Mouse (Mus musculus): ENCODE measurements around the gene Tmem132d.

Tmem132d gene

DNA sequence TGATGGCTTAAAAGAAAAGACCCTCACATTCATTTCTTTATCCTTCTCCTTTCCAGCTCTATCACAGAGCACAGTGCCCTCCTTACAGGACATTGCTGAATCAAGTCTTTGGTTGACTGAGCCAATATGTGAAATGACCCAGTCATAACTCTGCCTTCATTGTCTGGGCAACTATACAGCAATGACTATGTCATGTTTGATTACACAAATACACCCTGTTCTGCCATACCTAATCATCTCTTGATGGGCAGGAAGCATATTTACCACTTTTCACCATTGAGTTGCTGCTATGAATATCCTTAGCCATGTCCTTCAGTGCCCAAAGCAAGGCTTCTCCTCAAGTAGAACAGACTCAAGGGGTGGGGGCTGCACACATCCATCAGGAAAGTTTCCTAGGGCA is 214.6 kb downstream of the Tmem132d start:
- DNase-seq (ENCODE audit: low read depth, low spot score), result no peak

DNA sequence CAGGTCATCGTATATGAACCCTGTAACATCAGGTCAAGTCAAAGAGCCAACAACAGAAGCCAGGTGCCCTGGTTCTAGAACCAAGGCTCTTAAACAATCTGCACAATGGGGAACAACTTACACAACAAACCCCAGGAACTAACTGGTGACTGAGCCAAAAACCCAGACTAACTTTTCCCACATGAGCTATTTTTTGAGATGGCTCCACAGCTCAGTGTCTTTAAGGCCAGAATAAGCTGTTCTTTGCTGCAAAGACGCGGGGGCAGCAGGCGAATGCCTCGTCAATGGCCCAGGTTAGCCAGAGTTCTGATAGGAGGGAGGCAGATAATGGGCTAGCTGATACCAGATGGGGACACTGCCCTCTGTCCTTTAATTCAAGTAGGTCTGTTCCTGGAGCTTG is 221.8 kb downstream of the Tmem132d start:
- DNase-seq (ENCODE audit: low read depth, low spot score), result no peak

DNA sequence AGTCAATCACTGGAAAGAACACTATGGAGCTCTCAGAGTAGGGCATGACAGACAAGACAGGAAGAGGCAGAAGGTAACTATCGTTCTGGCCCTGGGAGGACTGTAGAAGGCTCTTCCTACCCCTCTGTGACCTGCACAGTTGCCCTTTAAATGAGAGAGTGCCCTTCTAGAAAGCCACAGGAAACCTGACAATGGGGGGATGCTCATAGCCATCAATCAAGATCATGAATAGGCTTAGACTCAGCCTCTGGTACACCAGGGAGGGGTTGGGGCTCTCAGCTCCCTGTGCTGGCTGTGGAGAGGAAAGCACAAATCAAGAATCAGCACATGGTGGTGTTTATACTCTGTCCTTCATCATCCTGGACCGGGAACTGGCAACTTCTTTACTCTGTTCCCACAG is 227.2 kb downstream of the Tmem132d start:
- DNase-seq (ENCODE audit: low read depth, low spot score), result no peak

DNA sequence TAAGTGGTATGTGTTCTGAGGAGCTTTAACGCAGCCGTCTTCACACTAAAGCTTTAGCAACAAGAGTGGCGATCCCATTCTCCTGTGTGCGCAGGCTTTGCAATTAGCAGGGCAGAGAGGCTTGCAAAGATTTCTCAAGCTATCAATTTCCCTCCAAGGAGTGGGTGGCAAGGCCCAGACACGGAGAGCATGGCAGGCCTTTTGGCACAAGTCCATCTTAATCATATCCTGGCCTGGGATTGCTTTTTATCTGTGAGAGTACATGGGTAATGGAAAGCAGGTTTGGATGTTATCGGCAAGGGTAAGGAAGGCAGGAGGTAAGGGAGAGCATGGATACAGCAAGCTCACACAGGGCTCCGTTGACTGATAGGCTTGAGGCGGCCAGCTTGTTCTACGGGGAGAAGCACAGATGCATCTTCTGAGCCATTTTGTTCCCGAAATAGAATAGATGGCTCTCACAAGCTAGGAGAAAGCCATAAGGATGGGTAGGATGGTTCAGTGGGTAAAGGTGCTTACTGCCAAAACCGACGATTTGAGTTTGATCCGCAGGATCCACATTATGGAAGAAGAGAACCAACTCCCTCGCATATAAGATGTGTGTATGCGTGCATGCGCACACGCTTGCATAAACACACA is 228.1 kb downstream of the Tmem132d start:
- DNase-seq (ENCODE audit: low read depth, low spot score), result no peak

DNA sequence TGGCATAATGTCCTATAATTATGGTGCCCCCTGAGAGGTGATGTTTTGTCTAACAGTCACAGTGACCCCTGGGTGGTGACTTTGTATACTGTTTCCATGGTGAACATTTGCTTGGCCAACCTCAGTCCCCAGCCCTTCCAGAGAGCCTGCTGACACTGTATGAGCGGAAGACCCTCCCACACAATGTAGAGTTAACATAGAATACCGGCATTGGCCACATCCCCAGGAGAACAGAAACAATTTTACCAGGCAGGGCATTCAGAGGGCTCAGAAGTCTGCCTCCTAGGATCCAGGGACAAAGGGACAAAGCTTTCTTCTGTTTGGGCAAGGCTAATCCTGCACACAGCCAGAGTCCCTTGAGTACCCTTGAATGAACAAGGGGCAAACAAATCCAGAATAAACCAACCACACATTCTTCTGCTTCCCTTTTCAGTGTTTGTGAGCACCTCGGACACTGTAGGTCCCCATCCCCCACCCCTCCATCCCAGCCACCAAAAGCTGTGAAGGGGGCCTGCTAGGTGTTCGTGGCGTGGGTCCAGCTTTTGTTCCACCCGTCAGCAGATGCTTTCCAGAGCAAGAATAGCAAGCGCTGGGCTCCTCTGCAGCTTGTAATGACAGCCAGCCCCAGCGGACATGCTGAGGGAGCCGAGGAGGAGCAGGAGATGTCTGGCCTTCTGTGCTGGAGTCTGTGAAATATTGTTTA is 228.8 kb downstream of the Tmem132d start:
- peak; percentile 21 for DNase-seq (ENCODE audit: low read depth, low spot score)

DNA sequence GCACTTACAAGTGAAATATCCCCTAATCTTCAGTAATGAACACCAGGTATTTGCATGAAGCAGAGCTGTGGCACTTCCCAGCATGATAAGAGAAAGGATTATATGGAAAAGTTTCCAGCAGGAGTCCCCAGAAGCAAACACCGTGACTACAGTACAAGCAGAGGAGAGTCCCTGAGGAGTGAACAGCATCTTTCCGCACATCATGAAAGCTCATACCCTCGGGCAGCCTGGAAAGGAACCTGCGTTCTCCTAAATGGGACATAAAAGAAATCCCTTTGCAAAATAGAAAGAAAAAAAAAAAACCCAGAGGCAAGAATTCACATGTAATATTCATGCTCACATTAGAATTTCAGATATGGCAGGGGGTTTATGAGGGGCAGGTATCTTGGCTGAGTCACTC is 238.8 kb downstream of the Tmem132d start:
- no peak for DNase-seq (ENCODE audit: low read depth, low spot score)

DNA sequence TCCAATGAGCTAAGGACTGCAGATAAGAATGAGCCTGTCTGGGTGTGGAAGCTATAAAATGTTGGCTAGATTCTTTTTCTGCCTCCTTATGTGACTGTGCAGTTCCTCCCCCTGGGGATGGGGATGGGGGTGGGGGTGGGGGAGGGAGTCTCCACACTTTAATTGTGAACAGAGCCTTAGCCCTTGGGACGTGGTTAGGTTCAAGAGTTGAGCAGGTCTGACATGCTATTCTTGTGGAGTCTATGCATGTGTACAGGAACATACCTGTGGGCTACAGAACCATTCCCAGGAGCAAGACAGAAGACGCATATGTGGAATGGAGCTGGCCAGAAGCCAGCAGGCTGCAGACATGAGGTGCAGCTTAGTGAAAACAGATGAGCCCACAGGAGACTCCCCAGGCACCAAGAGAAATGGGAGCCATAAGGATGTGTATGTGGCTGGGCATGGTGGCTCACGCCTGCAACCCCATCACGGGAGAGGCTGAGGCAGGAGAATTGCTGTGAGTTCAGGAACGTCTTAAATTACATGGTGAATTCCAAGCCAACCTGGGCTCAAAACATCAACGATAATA is 240.3 kb downstream of the Tmem132d start:
- no peak for DNase-seq (ENCODE audit: low read depth, low spot score)

DNA sequence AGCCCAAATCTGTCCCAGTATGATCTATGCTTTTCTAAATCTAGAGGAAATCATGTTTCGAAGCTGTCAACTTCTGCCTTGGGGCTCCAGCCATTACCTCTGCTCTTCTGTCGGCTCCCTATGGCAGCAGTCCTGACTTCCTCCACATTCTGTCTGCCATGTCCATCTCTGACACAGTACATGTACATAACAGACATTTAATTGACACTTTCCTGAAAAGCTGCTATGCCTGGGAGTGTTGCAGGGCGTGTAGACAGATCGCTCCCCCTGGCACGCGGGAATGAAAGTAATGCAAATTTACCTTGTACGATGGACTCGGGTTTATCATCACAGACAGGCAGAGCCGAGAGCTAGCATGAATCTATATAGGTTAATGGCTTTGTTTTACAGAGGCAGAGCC is 241.2 kb downstream of the Tmem132d start:
- no peak for DNase-seq (ENCODE audit: low read depth, low spot score)

DNA sequence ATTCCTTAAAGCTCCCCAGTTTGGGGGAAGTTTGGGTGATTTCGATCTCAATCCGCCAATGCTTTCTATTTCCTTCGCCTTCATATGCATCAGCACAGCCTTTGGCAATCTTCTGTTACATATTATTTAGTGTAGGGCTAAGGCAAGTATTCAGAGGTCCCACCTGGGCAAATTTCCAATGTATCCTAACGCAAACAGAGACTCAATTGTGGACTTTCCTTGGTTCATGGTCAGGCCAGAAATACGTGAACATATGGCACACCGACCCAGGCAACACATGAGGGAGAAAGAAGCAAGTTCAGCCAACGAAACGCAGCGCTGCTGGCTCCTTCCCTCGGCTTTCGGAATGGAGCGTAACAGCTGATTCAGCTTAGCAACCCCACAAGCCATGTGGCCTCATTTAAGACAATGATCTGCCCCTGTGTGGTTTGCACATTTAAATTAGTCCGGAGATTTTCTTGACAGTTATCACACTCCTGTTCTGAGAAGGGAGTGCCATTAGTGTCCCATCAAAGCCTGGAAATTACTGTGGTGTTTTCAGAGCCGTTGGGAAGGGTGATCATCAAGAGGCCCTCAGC is 242.5 kb downstream of the Tmem132d start:
- no peak for DNase-seq (ENCODE audit: low read depth, low spot score)

DNA sequence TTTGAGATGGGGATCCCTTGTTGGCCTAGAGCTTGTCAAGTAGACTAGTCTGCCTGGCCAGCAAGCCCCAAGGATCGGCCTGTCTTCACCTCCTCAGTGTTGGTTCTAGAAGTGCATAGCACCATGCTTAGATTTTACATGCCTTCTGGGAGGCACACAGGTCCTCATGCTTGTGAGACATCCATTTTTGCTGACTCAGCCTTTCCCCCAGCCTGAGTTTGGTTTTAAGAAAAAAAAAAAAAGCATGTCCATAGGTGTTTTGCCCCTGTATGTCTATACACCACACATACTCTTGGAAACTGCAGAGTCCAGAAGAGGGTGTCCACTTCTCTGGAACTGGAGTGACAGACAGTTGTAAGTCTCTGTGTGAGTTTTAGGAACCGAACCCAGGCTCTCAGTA is 256.6 kb downstream of the Tmem132d start:
- DNase-seq (ENCODE audit: low read depth, low spot score), result no peak

DNA sequence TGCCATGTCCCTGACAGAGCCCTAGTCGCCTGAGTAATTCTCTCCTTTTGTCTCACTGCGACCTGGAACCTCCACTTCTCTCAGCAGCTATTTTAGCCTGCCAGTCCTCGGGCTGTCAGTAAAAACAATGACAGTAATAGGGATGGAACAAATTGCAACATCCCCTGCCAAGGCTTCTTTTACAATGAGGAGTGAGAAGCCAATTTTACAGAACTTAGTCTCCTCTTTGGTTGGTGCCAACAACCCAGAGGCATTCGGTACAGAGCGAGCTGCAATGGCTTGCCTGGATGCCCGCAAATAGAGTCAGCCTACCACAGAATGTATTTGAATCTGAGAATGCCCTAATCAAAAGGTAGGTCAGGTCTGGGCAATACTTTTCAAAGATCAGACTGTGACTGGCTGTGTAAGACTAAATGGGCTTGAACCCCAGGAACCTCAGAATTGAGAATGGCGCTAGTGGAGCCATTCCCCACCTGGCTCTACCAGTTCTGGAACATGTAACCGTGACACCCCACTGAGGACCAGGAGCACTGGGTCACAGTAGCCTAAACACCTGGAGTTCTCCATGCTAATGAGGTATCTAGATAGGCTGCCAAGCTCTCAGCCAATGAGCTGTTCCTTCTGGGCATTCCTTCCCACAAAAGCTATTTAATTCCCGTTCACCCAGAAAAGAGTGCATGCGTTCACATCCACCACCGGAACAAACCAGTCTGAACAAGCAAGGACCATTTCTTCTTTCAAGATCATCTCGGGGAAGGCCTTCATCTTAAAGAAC is 273.8 kb downstream of the Tmem132d start:
- peak; percentile 17 for DNase-seq (ENCODE audit: low read depth, low spot score)

DNA sequence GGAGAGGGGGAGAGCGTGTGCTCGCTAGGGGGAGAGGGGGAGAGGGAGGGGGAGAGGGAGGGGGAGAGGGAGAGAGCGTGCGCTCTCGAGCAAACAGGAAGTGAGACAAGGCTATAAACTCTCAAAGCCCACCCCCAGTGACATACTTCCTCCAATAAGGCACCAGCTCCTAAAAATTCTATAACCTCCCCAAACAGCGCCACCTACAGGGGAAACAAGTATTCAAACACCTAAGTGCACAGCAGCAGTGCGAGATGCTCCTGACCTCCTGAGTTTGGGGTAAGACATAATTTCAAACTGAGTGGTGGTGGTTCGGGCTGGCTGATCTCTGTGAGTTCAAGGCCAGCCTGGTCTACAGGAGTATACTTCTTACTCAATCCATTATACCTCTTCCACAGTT is 281.4 kb downstream of the Tmem132d start:
- DNase-seq (ENCODE audit: low read depth, low spot score), result peak; percentile 34

DNA sequence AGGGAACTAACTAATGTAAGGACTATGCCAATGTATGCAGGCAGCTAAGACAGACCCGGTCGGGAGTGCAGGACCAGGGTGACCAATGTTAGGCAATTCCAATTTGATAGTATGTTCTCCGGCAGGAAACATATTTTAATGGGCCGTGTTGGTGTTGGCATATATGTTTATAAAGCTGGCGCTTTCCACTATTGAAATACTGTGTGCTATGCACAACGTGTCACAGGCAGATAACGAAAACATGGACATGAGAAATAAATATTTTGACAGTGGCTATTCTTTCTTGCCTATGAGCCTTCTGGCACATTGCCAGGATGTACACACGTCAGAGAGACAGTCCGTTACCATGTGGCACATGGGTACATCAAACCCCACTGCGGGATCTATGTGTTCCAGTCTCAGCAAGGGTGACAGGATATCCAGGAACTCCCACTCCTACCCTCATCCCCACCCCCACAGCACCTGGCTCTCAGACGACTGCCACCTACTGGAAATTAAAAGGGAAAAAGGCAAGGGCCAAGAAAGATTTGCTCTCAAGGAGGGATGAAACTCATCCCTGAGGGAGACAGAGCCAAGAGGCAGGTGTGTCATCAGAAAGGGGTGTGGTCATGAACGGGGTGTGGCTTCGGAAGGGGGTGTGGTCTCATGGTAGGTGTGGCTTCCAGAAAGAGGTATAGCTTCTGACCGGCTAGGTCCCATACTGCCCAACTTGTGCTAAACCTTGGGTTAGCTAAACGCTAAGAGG is 285.8 kb downstream of the Tmem132d start:
- peak; percentile 57 for DNase-seq (ENCODE audit: low read depth, low spot score)

DNA sequence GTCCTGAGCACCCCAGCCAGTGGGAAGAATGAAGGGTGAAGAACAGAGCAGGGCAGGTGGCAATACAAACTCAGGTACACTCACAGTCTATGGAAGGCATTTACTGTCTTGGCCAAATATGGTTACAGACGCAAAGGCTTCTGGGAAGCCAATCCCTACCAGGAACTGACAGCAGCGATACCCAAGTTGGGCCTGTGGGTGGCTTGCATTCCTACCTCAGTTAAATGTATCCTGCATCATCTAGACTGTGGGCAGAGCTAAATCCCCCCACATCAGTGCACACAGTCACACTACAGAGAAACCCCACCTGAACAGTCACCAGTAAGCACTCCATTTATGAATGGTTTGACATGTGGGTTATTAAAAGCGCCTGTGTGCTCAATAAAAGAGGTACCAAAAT is 288.1 kb downstream of the Tmem132d start:
- DNase-seq (ENCODE audit: low read depth, low spot score), result no peak

DNA sequence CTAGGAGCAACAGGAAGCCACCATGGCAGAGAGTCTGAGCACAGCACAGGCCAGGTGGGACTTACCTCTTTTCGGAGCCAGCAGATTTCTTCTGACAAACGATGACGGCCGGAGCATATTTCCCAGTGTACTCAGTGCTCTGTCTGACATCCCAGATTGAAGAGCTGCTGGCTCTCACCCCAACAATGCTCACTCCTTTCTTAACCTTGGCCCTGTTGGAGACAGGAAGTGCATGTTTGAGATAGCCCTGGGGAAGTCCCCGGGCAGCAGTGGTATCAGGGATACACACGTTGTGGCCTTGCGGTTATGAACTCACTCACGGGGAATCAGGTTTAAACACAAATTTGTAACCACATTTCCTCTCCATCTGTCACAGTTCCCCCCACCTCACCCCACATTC is 296.1 kb downstream of the Tmem132d start:
- DNase-seq (ENCODE audit: low read depth, low spot score), result no peak

DNA sequence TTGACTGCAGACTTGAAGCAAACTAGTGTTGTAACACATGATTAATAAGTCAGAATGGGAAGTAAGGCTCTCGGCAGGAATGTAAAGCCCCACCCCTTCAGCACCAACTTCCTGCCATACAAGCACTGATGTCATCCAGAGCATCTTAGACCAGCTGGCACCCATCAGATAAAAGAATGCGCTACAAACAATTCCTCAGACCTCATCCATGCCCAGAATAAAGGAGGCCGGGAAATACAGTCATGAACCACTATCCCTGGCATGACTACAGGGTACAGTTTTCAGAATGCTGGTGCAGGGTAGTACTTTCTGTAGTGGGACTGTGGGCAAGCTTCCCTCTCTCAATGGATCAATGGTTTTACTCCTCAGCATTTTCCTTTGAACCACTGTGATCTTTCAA is 310.2 kb downstream of the Tmem132d start:
- DNase-seq (ENCODE audit: low read depth, low spot score), result no peak

DNA sequence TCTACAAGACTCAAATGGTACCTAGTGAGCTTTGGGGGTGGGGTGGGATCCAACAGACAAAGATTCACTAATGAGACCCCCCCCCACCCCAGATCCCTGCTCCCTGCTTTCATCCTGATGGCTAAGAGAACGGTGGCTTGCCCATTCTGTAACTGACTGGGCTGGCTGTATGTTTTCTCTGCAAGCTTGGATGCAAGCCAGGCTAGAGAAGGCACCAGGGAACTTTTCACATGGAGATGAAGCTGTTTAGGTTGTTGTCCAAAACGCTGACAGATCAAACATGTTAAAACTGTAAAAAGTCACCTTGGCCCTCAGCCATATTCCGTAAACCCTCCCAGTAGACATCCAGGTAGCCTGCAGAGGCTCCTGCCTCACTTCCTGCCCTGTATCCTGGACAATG is 313.7 kb downstream of the Tmem132d start:
- no peak for DNase-seq (ENCODE audit: low read depth, low spot score)

DNA sequence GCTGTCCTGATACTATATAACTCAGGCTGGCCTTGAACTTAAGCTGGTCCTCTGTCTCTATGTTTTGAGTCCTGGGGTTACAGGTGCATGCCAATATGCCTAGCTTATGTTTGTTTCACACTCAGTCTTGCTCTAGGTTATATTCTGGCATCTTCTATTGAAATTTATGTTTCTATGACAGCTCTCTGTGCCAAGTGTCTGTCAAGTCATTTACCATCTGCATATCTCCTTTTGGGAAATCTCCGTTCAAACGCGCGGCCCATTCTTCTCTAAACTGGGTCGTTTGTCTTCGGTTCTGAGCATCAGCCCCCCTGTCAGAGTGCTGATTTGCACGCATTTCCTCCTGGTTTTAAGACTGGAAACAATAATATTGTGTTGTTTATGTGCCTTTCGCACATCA is 319.8 kb downstream of the Tmem132d start:
- DNase-seq (ENCODE audit: low read depth, low spot score), result no peak

DNA sequence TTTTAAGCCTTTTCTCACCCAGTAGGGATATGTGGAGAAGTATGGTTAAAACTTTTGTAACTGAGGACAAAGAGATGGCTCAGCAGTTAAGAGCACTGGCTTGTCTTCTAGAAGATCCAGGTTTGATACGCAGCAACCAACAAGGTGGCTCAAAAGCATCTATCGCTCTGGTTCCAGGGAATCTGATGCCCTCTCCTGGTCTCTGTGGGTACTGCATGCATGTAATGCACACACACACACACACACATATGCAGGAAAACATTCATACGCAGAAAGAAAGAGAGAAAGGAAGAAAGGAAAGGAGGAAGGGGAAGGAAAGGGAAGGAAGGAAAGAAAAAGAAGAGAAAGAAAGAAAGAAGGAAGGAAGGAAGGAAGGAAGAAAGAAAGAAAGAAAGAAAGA is 320.4 kb downstream of the Tmem132d start:
- peak; percentile 43 for DNase-seq (ENCODE audit: low read depth, low spot score)

DNA sequence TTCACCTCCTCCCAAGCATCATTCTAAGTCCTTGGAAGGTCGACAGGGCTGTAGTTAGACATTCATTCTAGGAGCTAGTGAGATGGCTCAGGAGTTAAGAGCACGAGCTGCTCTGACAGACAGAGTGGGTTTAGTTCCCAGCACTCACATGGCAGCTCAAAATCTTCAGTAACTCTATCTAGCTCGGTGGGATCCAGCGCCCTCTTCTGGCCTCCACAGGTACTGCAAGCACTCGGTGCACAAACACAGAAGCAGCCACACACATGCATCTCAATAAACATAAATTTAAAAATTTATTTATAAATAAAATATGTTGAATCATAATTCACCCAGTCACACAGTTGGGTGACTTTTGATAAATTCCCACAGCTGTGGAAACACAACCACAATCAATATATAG is 321.2 kb downstream of the Tmem132d start:
- peak; percentile 27 for DNase-seq (ENCODE audit: low read depth, low spot score)

DNA sequence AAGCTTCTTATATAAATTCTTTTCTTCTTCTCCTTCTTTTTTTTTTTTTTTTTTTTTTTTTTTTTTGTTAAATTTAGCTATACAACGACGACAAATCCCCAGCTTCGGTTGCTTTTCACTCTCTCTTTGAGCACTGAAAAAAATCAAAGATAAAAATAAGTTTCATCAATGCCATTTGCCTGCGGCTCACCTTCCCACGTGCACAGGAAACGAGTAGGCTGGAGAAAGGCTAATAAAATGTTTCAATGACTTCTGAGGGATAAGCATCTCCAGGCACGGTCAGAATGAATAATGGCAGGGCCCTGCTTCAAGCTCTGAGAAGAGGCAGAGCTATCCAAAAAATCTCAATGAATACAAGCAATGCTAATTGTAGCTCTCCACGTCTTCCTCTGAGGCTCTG is 330.3 kb downstream of the Tmem132d start:
- no peak for DNase-seq (ENCODE audit: low read depth, low spot score)

Data from ES-CJ7 (cell line).